Mouse (Mus musculus) 3134 (cell line): ENCODE measurements at regions not wholly inside any gene's neighbourhood (a gene's known extent, or its start where the extent isn't known, plus 50 kb on each side); places are given as distances from the start of the nearest gene placed in this dataset.
A peak's percentile ranks its signal among the peaks of the same experiment; 100 is the strongest.

Experiments
- DNase-seq: peaks from one replicate; pipeline ENCODE4 v3.0.0-alpha.2; 2011; ENCODE audit warnings: low spot score; ENCODE audit not compliant: insufficient read length; ENCODE audit errors: extremely low read depth

- no peak for DNase-seq
Measured at GRCm38 (mm10) chr10:119026291-119026690, 156.3 kb upstream of the Dyrk2 start.

DNA sequence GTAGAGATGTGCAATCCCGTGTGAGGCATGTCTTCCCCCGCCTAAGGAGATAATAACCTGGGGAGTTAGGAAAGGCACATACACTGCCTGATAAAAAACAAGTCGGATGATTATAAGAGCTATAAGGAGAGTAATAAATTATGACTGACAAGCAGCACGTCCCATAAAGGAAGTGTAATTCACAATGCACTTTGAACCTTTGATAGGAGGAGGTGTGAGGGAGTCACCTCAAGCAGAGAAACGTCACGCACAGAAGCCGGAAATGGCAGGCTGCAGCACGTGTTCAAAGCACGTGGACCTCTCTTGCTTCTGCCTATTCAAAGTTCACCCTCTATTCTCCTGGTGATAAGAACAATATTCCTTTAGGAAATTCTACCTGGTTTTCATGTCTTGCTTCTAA, 154.4 kb upstream of the Dyrk2 start:
- no peak for DNase-seq

DNA sequence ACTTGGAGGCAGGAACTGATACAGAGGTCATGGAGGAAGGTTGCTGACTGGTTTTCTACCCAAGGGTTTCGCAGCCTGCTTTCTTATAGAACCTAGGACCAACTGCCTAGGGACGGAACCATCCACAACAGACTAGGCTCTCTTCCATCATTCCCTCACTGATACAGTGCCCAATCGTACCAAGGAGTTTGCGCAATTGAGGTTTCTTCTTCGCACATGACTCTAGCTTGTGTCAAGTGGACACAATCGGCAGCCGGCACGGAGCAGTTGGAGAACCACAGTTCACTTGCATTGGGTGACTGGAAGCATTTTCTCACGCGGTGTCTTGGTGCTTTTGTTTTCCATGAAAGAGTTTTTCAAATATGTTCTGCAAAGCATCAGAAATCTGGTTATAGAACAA, 149.1 kb upstream of the Dyrk2 start:
- DNase-seq: no peak

- no peak for DNase-seq
Measured at GRCm38 (mm10) chr10:119018490-119018889, 148.5 kb upstream of the Dyrk2 start.

DNA sequence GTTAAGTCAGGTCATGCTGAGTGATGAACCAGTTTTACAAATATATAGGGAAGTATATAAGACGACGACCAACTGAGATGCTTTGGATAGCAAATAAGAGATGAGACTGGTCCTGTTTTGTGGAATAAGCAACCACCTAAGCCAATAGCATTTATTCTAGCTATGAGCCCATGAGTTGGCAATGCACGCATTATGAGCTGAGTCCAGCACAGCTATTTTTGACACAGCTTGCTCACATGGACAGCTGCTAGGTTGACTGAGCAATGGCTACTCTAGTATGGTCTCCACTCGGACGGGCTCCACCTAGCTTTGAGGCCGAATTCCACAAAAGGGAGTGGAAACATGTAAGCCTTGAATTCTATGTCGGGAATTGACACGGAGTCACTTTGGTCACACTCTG, 146.1 kb upstream of the Dyrk2 start:
- DNase-seq: no peak

DNA sequence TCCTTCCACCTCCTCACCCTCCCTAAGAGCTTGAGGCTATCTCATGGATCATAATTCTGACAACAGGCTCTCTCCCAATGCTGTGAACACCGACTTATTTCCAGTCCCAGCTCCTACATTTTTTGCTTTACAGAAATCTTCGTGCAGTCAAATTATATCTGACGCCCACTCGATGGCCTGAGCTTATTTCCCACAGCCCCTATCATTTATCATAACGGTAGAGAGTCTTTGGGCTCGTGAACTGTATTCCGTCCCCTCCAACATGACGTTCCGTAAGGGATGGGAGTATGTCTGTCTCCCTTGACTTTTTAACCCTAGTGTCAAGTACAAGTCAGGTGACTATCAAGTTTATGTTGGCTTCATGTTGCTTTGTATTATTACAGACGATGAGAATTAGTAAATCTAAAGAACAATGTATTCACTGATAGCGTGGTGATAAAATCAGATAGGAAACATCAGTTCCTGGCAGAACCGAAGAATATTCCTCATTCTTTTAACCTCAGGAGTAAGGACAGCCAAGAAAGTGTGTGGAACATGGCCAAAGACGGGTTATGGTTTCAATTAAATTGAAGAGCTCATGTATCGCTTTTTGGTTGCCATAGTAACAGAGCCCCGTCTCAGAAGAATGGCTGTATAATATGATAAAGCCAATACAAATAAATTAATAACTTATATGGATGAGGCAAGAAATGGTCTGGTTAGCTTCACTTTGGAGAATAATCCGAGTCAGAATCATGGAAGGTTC, 145.5 kb upstream of the Dyrk2 start:
- DNase-seq: no peak

GRCm38 (mm10) chr10:119014731-119015130, 144.7 kb upstream of the Dyrk2 start:
- no peak for DNase-seq

- DNase-seq: no peak
Measured at GRCm38 (mm10) chr10:119013758-119014157, 143.7 kb upstream of the Dyrk2 start.

DNA sequence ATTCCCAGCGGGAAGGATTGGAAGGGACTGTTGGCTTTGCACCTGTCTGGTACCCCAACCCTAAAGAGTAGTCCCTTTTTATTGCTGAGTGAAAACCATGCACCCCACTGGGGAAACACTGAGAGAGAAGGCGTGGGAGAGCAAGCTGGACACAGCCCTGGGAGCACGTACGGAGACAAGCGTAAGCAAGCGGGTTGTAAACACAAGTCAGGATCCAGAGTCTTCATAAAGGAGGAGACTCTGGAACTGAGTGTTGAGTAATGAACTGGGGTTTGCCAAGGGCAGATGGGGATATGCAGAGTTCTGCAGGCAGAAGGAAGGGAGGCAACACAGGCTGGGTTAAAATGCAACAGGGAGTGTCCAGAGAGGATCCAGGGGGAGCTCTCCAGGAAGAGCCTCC, 141.5 kb upstream of the Dyrk2 start:
- no peak for DNase-seq

DNA sequence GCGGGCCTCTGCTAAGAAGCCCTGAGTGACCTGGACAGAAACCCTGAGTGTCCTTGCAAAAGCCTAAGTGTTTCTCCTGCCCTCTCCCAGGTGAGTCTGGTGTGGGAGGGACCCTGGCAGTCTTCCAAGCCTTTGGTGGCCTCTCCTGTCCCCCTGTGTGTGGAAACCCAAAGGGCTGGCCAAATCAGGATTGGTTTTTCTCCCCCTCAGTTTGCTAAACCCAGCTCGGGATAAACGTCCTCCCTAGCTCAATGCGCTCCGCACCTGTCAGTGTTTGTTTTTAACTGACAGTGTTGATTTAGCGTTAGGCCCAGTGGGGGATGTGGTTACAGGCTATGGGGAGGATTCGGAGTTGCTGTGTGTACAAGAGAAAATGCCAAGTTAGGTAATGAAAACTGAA, 140.9 kb upstream of the Dyrk2 start:
- no peak for DNase-seq

- no peak for DNase-seq
Measured at GRCm38 (mm10) chr10:119006866-119007575, 137.0 kb upstream of the Dyrk2 start.

GRCm38 (mm10) chr10:119005491-119005890, 135.5 kb upstream of the Dyrk2 start:
- no peak for DNase-seq

DNA sequence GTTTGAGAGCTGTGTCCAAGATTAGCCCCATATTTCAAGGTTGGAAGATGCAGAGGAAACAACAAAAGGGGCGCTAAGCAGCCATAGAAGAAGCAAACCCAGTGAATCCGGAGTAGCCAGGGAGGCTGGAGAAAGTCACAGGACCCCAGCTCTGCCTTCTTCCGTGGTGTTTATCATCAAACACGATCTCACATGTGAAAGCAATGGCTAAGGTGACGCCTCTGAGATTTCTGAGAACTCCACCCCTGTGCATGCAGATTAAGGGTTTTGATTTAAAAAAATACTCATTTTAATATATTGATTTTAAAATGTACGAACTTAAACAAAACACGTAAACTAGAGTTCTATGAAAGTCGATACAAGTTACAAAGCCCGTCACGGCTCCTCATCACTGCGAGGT, 134.4 kb upstream of the Dyrk2 start:
- no peak for DNase-seq

GRCm38 (mm10) chr10:119003839-119004238, 133.8 kb upstream of the Dyrk2 start:
- DNase-seq: no peak

- no peak for DNase-seq
Measured at GRCm38 (mm10) chr10:119003042-119003441, 133.0 kb upstream of the Dyrk2 start.

DNA sequence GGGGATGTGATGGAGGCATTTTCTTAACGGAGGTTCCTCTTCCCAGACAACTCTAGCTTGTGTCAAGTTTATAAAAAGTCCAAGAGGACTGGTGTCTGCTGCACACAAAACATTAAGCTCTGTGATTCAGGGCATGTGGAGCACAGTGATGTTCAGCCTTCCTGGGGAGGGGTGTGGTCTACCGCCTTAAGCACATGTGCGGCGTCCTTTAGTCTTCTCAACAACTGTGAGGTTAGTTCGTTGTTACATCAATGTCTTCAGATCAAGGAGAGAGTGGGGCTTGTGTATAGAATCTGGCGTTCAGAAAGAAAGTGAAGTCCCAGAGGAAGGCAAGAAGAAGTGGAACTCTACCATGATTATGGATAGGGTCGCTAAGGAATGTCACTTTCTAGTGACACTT, 131.9 kb upstream of the Dyrk2 start:
- no peak for DNase-seq

DNA sequence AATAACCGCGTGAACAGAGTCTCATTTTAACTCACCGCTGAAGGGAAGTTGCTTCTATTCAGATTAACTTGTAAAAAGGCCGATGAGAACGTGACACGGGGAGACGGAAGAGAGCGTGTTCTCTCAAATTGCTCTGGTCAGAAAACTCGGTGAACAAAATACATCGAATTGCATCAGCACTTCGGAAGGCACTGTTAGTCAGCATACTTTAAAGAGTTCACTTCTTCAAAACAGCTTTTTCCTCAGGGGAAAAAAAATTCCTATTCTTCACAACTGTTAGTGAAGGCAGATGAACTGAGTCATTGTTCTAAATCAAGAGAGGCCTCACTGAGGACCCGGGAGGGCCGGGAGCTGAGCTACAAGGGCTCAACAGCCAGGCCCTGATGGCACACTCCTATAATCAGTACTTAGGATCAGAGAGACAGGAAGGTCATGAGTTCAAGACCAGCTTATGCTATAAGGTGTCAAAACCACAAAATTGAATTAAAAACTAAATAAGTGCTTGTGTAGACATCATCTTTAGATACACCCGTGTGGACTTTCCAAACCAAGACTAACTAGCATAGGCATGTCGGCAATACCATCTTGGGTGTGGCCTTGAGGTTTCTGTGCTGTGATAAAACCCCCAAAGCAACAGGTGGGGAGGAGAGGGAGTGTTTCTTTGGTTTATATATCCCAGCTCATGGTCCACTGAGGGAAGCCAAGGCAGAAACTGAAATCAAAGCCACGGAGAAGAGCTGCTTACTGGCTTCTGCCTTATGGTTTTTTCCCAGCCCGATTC, 131.2 kb upstream of the Dyrk2 start:
- DNase-seq: peak; percentile 11

- DNase-seq: no peak
Measured at GRCm38 (mm10) chr10:118998966-118999365, 129.0 kb upstream of the Dyrk2 start.

DNA sequence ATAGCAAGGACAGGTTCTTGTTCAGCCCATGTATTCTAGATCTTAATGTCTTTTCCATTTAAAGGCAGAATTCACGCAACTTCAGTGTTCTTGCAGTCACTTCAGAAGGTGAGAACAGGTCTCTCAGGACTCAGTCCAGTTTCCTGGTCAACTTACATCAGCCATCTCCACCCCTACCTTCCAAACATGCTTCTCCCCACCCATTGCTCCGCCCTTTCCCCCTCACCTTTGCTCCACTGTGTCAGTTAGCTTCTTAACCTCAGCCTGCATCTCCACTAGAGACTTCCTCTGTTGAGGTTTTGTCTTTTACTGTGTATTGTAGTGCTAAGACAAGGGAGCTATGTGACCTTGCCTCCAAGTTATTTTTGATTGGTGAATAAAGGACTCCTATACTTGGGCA, 127.0 kb upstream of the Dyrk2 start:
- DNase-seq: no peak

- no peak for DNase-seq
Measured at GRCm38 (mm10) chr10:118993819-118994574, 124.0 kb upstream of the Dyrk2 start.

GRCm38 (mm10) chr10:118991213-118991612, 121.2 kb upstream of the Dyrk2 start:
- DNase-seq: peak; percentile 79
